Mouse (Mus musculus): Measurements from ENCODE around the gene Klk7.

DNA sequence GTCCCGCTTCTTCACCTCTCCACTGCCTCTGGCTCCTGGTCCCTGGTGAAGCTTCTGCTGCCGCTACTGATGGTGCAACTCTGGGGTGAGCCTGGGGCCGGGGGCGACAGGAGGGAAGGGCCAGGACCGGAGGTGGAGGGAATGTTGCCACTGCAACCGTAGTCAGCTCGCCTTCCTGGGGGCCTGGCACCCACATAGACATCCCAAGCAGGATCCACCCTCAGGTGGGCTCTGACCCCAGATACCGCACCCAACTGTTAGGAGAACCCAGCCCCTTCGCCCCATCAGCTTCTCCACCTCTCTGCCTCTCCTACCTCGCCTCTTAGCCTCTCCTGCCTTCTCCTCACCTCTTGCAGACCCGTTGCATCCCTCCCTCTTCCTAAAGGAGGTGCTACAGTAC lies 29.6 kb upstream of the Klk7 start:
- TF ChIP-seq CTCF (IDR thresholded peaks at IDR 0.05; ENCODE audit: borderline replicate concordance, extremely low read depth, insufficient read depth, insufficient read length): no peak
- no peak for TF ChIP-seq POLR2A (IDR thresholded peaks at IDR 0.05; ENCODE audit: borderline replicate concordance, extremely low read depth, insufficient read depth, insufficient read length, poor library complexity, severe bottlenecking)
